Mouse (Mus musculus) CH12.LX (cell line): ENCODE measurements around the gene Grpel1. TPM values are rescaled to one million over a fixed set of nuclear protein-coding genes. Genes with fewer than 3 reads are reported as not detected.

Experiments used
- DNase-seq: peaks from one replicate; pipeline ENCODE4 v3.0.0-alpha.2; 2013; ENCODE audit errors: extremely low read depth
- H3K27ac ChIP-seq: 2 replicates; pipeline ENCODE4 v1.5.1; 2012; ENCODE audit warnings: low read depth, mild to moderate bottlenecking, control low read depth, moderate library complexity; ENCODE audit not compliant: insufficient read depth
- H3K27me3 ChIP-seq: replicated peaks from 2 replicates; pipeline ENCODE3; 2012; ENCODE audit warnings: inconsistent platforms
- H3K36me3 ChIP-seq, 2 experiments: replicated peaks in 1 of 2; 2 replicates each; pipeline versions ENCODE3 to v1.6.1; 2012; ENCODE audit warnings: inconsistent platforms in 1 of 2, low read length in 1 of 2, mild to moderate bottlenecking in 1 of 2, mixed read lengths in 1 of 2, moderate library complexity in 1 of 2; ENCODE audit not compliant: control insufficient read depth in 1 of 2, insufficient read depth in 1 of 2
- H3K4me1 ChIP-seq, 2 experiments: 2 replicates each; pipeline ENCODE4 v1.6.1; 2012; ENCODE audit warnings: inconsistent platforms in 1 of 2, moderate library complexity in 1 of 2; ENCODE audit not compliant: insufficient read depth in 2 of 2, control insufficient read depth in 1 of 2
- H3K4me2 ChIP-seq: 2 replicates; pipeline ENCODE4 v1.6.1; 2012; ENCODE audit warnings: low read depth, mild to moderate bottlenecking, control low read depth; ENCODE audit not compliant: poor library complexity, insufficient read depth, severe bottlenecking
- H3K4me3 ChIP-seq, 3 experiments: fragments of 150-350 bp in 1 of 3; sonication (generic) in 1 of 3; replicated peaks in 1 of 3; 2 replicates each; pipeline versions ENCODE3 to v1.5.1; 2011 to 2012; ENCODE audit warnings: low read depth in 2 of 3, low read length in 2 of 3, mild to moderate bottlenecking in 2 of 3, moderate library complexity in 2 of 3, control low read depth in 1 of 3, improper control_type of control experiment in 1 of 3, inconsistent platforms in 1 of 3, mixed read lengths in 1 of 3; ENCODE audit not compliant: poor library complexity in 1 of 3
- H3K79me2 ChIP-seq: replicated peaks from 2 replicates; pipeline ENCODE4 v1.6.1; 2012; ENCODE audit warnings: mild to moderate bottlenecking, moderate library complexity; ENCODE audit not compliant: control insufficient read depth, poor library complexity, insufficient read depth, severe bottlenecking; ENCODE audit errors: extremely low read depth
- H3K9ac ChIP-seq: 2 replicates; pipeline ENCODE4 v1.6.1; 2012; ENCODE audit warnings: low read depth, mild to moderate bottlenecking, control low read depth, moderate library complexity; ENCODE audit not compliant: insufficient read depth
- H3K9me3 ChIP-seq: replicated peaks from 2 replicates; pipeline ENCODE3; 2012; ENCODE audit warnings: low read length, inconsistent platforms, mixed read lengths
- CHD2 ChIP-seq: IDR thresholded peaks from 2 replicates; pipeline ENCODE4 v1.6.1; 2011; ENCODE audit warnings: low read length, improper control_type of control experiment
- E2F4 ChIP-seq: IDR thresholded peaks from 2 replicates; pipeline ENCODE4 v1.6.1; 2011; ENCODE audit warnings: low read depth, low read length, improper control_type of control experiment; ENCODE audit not compliant: insufficient replicate concordance
- ELF1 ChIP-seq: IDR thresholded peaks from 2 replicates; pipeline ENCODE4 v1.6.1; 2014; ENCODE audit warnings: low read depth, mild to moderate bottlenecking, inconsistent platforms, low read length, improper control_type of control experiment
- EP300 ChIP-seq: IDR thresholded peaks from 2 replicates; pipeline ENCODE4 v1.6.1; 2011; ENCODE audit warnings: low read length, improper control_type of control experiment
- ETS1 ChIP-seq: conservative IDR thresholded peaks from 2 replicates; pipeline ENCODE4 v1.6.1; 2012; ENCODE audit warnings: low read depth, mild to moderate bottlenecking, inconsistent platforms, low read length, improper control_type of control experiment, moderate library complexity
- GABPA ChIP-seq: IDR thresholded peaks from 2 replicates; pipeline ENCODE4 v1.6.1; 2012; ENCODE audit warnings: low read depth, low read length, improper control_type of control experiment, inconsistent platforms; ENCODE audit not compliant: insufficient replicate concordance
- HCFC1 ChIP-seq: IDR thresholded peaks from 2 replicates; pipeline ENCODE4 v1.6.1; 2012; ENCODE audit warnings: low read depth, mild to moderate bottlenecking, inconsistent platforms, low read length, improper control_type of control experiment
- IRF4 ChIP-seq: IDR thresholded peaks from 2 replicates; pipeline ENCODE4 v1.6.1; 2014; ENCODE audit warnings: low read depth, mild to moderate bottlenecking, inconsistent platforms, low read length, improper control_type of control experiment
- JUN ChIP-seq: IDR thresholded peaks from 2 replicates; pipeline ENCODE4 v1.6.1; 2011; ENCODE audit warnings: low read depth, mild to moderate bottlenecking, low read length, improper control_type of control experiment, moderate library complexity; ENCODE audit not compliant: insufficient read depth
- JUND ChIP-seq: conservative IDR thresholded peaks from 2 replicates; pipeline ENCODE4 v1.6.1; 2011; ENCODE audit warnings: low read depth, low read length, improper control_type of control experiment
- PAX5 ChIP-seq: IDR thresholded peaks from 2 replicates; pipeline ENCODE4 v1.6.1; 2012; ENCODE audit warnings: low read length, inconsistent platforms, mixed read lengths
- POLR2A ChIP-seq: IDR thresholded peaks from 2 replicates; pipeline ENCODE4 v1.6.1; 2011; ENCODE audit warnings: low read depth, mild to moderate bottlenecking, improper control_type of control experiment, low read length
- RCOR1 ChIP-seq: conservative IDR thresholded peaks from 2 replicates; pipeline ENCODE4 v1.6.1; 2012; ENCODE audit warnings: low read depth, mild to moderate bottlenecking, inconsistent platforms, low read length, improper control_type of control experiment
- SIN3A ChIP-seq: IDR thresholded peaks from 2 replicates; pipeline ENCODE4 v1.6.1; 2012; ENCODE audit warnings: low read length, improper control_type of control experiment, inconsistent platforms
- SMC3 ChIP-seq: IDR thresholded peaks from 2 replicates; pipeline ENCODE4 v1.6.1; 2011; ENCODE audit warnings: low read depth, low read length, improper control_type of control experiment
- TBP ChIP-seq: conservative IDR thresholded peaks from 2 replicates; pipeline ENCODE4 v1.6.1; 2011; ENCODE audit warnings: low read depth, low read length, improper control_type of control experiment
- USF1 ChIP-seq: IDR thresholded peaks from 2 replicates; pipeline ENCODE4 v1.6.1; 2014; ENCODE audit warnings: low read depth, mild to moderate bottlenecking, inconsistent platforms, low read length, improper control_type of control experiment
- ZKSCAN1 ChIP-seq: IDR thresholded peaks from 2 replicates; pipeline ENCODE4 v1.6.1; 2012; ENCODE audit warnings: low read depth, inconsistent platforms, low read length, improper control_type of control experiment, borderline replicate concordance
- ZMIZ1 ChIP-seq: IDR thresholded peaks from 2 replicates; pipeline ENCODE4 v1.6.1; 2012; ENCODE audit warnings: low read depth, mild to moderate bottlenecking, inconsistent platforms, low read length, improper control_type of control experiment
- dilution Hi-C: fragments of 300-500 bp; cut with MboI; formaldehyde crosslinking; loops from 2 replicates; pipeline ENCODE4 v1.14.3; 2020; ENCODE audit warnings: low sequenced_read_pairs; ENCODE audit not compliant: extremely low pct_unique_long_range_greater_than_20kb, extremely low pct_ligation_motif_present
- in situ Hi-C: fragments of 300-500 bp; cut with MboI; formaldehyde crosslinking; loops from 3 replicates; pipeline ENCODE4 v1.14.3; 2019; ENCODE audit warnings: low sequenced_read_pairs, low pct_ligation_motif_present, low pct_unique_long_range_greater_than_20kb, mixed read lengths
- polyA plus RNA-seq: library from polyadenylated mRNA; unstranded; fragments of >175 nt; gene quantifications from 2 replicates; pipeline ENCODE4 v1.2.1, GENCODE M21; 2012; ENCODE audit warnings: low read depth; ENCODE audit not compliant: insufficient read length
- total RNA-seq, 2 experiments: library from RNA; depleted of rRNA; stranded (reverse); fragments of 300-350 nt in 1 of 2; fragments of >200 nt in 1 of 2; gene quantifications; 2 replicates each; pipeline ENCODE4 v1.2.3; 2012 to 2014

Gene Grpel1
- total and polyA plus RNA-seq, 3 experiments, result 37.4 to 59.7 (median 41.2) TPM

- no peak for DNase-seq
- Histone ChIP-seq H3K4me2 (no peak overlapping the region), H3K36me3 (peaks cover 62 to 99% of the 10 kb centered on the region in 2 experiments), H3K4me3 (no peak overlapping the region), H3K27ac (no peak overlapping the region), H3K4me1 (peaks cover 0 to 7% of the 10 kb centered on the region in 2 experiments; a peak in 1 of 4 replicates), H3K79me2 (no peaks in the 10 kb centered on the region), H3K9ac (no peak overlapping the region), H3K27me3 (no peaks in the 10 kb centered on the region), H3K9me3 (no peaks in the 10 kb centered on the region)
- TF ChIP-seq EP300 (no peak), USF1 (no peak), IRF4 (no peak), HCFC1 (no peak), JUND (no peak), RCOR1 (no peak), POLR2A (no peak), PAX5 (no peak), E2F4 (no peak), GABPA (no peak), ETS1 (no peak), ELF1 (no peak), TBP (no peak), SMC3 (no peak), CHD2 (no peak), SIN3A (no peak), ZMIZ1 (no peak)
- dilution Hi-C loops (no loop called here), in situ Hi-C loops (no loop called here)
Measured at GRCm38 (mm10) chr5:36505235-36505634, 40.4 kb downstream of the Grpel1 start.

- no peaks in the 10 kb centered on the region for H3K9me3 ChIP-seq
- H3K27ac ChIP-seq, result no peak overlapping the region
- no peaks in the 10 kb centered on the region for H3K79me2 ChIP-seq
- no peaks in the 10 kb centered on the region for H3K27me3 ChIP-seq
- in situ Hi-C loops, result no loop called here
- dilution Hi-C loops, result no loop called here
- no peak for DNase-seq
- H3K4me2 ChIP-seq, result no peak overlapping the region
- no peak for TF ChIP-seq EP300
- TF ChIP-seq ZKSCAN1, result no peak
- TF ChIP-seq JUN, result no peak
- no peak for TF ChIP-seq POLR2A
- H3K36me3 ChIP-seq, result peaks cover 61 to 99% of the 10 kb centered on the region in 2 experiments
- H3K4me3 ChIP-seq, result no peak overlapping the region
- peaks cover 0 to 7% of the 10 kb centered on the region in 2 experiments; a peak in 1 of 4 replicates for H3K4me1 ChIP-seq
- H3K9ac ChIP-seq, result no peak overlapping the region
Measured at GRCm38 (mm10) chr5:36505643-36506042, 40.8 kb downstream of the Grpel1 start.
